Mouse (Mus musculus): Measurements from ENCODE around the gene Slc35g3. TPM values are rescaled to one million over a fixed set of nuclear protein-coding genes. Genes with fewer than 3 reads are reported as not detected.

Gene Slc35g3
- total RNA-seq, 2 experiments from 2014 or later, result not detected

DNA sequence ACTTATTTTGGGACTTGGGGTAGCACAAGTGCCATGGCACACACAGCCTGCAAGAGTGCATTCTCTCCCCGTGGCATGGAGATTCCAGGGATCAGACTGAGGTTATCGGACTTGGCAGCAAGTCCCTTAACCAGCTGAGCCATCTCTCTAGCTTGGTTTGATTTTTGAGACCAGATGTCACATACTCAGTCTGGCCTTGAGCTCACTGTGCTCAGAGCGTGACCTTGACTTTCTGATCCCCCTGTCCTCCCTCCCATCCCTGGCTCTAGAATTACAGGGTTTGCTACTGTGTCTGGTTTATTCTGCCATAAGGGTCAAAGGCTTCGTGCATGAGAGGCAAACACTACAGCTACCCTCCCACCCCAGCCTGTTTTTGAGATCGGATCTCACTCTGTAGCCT lies 27.7 kb upstream of the Slc35g3 start:
- ATAC-seq (replicated peaks; ENCODE audit: poor library complexity, severe bottlenecking), result no peak

DNA sequence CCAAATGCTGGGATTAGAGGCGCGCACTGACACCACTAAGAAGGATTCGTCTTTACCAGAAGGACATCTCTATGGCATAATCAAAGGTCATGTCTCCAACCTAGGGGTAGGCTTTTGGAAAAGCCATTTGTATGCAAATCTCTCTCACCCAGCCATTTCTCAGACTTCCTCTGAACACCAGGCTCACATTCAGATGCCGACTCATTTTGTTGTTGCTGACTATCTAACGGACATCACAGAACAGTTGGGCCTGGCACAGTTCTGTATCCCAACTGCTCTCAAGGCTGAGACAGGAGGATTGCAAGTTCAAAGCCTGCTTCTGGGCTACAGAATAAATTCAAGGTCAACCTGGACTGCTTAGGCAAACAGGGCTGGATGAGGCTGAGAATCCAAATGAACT lies 25.5 kb upstream of the Slc35g3 start:
- ATAC-seq (replicated peaks; ENCODE audit: poor library complexity, severe bottlenecking), result no peak

DNA sequence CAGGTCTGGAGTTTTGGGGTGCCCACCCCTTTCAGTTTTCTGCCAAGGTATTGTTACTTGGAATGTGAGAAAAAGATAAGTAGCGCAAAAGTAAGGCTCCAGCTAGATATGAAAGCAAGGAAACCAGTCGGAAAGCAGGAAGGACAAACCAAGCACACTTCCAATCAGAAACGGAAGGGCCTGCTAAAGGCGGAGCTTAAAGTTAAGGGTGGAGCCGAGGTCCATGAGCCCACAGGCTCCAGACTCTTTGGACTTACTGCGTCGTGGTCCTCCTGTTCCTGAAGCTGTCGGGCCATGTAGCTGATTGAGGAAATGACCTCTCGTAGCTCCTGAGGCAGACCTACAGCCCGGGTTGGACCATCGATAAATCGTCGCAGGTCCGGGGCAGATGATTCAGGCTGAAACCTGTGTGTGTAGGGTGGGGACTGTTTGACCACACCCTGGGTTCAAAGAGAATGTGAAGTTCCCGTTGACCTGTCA lies 23.1 kb upstream of the Slc35g3 start:
- ATAC-seq (replicated peaks; ENCODE audit: poor library complexity, severe bottlenecking), result peak; percentile 90

- no peak for ATAC-seq (replicated peaks; ENCODE audit: poor library complexity, severe bottlenecking)
These were observed 20.1 kb upstream of the Slc35g3 start for GRCm38 (mm10) chr11:69781828-69782227.

GRCm38 (mm10) chr11:69778985-69779384 lies 17.2 kb upstream of the Slc35g3 start:
- no peak for ATAC-seq (replicated peaks; ENCODE audit: poor library complexity, severe bottlenecking)

DNA sequence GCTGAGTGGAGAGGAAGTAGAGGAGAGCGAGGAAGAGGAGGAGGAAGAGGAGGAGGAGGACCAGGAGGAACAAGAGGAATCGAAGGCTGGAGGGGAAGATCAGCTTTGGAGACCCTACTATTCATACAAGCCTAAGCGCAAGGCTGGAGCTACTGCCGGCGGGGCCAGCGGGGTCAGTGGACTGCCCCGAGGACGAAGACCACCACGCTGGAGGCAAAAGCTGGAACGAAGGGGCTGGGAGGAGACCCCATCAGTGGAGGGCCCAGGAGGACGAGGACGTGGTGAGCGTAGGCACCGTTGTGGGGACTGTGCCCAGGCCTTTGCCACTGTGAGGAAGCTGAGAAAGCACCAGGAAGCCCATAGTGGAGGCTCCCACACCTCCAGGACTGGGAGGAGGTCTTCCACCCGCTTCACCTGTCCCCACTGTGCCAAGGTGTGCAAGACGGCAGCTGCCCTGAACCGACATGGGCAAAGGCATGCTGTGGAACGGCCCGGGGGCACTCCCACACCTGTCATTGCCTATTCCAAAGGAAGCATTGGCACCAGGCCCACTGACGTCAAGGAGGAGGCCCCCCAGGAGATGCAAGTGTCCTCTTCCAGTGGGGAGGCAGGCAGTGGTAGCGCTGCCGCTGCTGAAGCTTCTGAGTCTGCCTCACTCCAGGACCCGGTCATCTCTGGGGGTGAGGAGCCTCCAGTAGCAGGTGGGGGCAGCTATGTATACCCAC lies 16.7 kb upstream of the Slc35g3 start:
- no peak for ATAC-seq (replicated peaks; ENCODE audit: poor library complexity, severe bottlenecking)

DNA sequence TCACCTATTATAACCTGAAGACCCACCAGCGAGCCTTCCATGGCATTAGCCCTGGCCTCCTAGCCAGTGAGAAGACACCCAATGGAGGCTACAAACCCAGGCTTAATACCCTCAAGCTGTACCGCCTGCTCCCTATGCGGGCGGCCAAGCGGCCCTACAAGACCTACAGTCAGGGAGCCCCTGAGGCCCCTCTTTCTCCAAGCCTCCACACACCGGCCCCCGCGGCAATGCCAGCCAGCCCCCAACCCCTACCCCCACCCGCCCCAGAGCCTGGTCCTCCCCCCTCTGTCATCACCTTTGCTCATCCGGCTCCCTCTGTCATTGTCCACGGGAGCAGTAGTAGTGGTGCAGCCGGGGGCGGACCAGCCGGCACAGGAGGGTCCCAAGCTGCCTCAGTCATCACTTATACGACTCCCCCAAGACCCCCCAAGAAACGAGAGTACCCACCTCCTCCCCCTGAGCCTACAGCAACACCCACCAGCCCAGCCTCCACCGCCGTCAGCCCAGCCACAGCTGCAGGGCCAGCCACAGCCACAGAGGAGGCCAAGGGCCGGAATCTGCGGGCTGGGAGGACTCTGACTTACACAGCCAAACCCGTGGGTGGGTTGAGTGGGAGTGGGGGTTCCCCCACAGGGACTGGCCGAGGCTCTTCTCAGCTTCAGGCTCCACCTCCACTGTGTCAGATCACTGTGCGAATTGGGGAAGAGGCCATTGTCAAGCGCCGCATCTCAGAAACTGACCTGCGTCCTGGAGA lies 15.9 kb upstream of the Slc35g3 start:
- ATAC-seq (replicated peaks; ENCODE audit: poor library complexity, severe bottlenecking), result peak; percentile 67

- ATAC-seq (replicated peaks; ENCODE audit: poor library complexity, severe bottlenecking), result no peak
These were observed 14.7 kb upstream of the Slc35g3 start for GRCm38 (mm10) chr11:69776488-69776887.

DNA sequence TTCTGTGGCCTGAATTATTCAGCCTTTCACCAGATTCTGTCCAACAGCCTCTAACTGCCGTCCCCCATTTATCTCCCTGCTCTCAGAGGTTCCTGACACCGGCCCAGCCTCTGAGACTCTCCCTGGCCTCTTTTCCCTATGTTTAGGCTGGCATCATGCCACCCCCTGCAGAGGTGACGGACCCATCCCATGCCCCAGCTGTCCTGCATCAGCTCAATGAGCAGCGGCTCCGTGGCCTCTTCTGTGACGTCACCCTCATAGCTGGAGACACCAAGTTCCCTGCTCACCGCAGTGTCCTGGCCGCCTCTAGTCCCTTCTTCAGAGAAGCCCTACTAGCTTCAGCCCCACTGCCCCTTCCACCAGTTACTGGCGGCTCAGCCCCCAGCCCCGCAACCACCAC lies 13.9 kb upstream of the Slc35g3 start:
- no peak for ATAC-seq (replicated peaks; ENCODE audit: poor library complexity, severe bottlenecking)

DNA sequence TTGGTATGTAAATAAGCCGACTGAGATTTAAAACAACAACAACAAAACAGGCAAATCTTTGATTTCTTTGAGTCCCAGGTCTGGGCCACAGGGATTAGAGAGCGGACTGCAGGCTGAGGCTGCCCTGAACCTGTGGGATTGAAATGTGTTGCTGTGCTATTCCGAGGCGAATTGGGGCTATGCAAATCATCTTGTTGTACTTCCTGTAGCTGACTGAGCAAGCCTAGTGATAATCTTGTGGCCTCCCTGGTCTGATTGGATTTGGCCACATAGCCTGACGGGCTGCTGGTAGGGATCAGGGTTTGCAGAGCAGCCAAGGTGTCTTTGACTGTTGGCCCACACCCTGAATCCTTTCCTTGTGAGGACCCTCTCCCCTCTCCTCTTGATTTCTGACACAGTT lies 13.2 kb upstream of the Slc35g3 start:
- ATAC-seq (replicated peaks; ENCODE audit: poor library complexity, severe bottlenecking), result no peak

GRCm38 (mm10) chr11:69767625-69767909 lies 5.8 kb upstream of the Slc35g3 start:
- ATAC-seq (replicated peaks; ENCODE audit: poor library complexity, severe bottlenecking), result no peak

DNA sequence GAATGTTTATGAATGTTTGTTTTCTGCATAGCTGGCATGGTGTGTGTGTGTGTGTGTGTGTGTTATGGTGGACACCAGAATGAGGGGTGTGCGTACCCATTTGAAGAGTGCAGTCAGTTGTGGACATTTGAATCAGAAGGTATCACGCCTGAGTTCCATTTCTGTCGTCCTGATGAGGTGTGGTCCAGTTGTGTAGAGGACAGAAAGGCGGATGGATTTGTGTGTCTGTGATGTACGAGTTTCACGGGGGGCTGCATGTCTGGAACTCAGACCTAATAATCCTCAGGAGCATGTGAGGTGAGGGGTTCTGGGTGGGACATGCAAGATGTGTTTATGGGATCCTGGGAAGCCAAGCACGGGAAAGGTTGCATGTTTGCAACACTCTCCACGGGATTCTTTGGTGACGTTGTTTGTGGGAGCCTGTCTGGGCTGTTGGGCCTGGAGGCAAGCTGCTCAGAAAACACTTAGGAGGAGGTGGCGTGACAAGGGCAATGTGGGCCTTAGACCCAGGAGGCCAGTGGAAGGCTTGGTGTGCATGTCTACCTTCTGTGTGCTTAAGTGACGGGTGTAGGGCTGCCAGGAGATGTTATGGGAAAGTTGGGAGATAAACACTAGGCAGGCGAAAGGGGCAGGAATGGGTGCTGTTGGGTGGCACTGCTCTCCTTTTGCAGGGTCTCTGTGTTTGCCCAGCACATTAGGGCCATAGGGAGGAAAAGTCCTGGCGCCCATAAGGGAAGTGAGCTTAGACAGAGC lies 5.3 kb upstream of the Slc35g3 start:
- no peak for ATAC-seq (replicated peaks; ENCODE audit: poor library complexity, severe bottlenecking)

GRCm38 (mm10) chr11:69766126-69766609 lies 4.4 kb upstream of the Slc35g3 start:
- ATAC-seq (replicated peaks; ENCODE audit: poor library complexity, severe bottlenecking), result peak; percentile 72

GRCm38 (mm10) chr11:69765221-69766125 lies 3.7 kb upstream of the Slc35g3 start, which contains the start of gene Zbtb4:
Gene Zbtb4, plus strand, starts transcription at chr11:69765912.
- ATAC-seq (replicated peaks; ENCODE audit: poor library complexity, severe bottlenecking), result peak; percentile 40; the same call in 1 of the 2 replicates

DNA sequence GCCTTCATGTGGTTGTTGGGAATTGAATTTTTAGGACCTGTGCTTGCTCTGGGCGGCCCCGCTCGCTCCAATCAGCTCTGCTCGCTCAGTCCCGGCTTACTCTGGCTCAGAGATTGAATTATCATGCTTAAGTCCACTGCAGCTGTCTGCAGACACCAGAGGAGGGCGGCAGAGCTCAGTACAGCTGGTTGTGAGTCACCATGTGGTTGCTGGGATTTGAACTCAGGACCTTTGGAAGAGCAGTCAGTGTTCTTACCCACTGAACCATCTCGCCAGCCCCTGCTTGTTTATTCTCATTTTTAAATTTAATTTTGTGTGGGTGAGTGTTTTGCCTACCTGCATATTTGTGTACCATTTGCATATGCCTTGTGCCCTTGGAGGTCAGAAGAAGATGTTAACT lies 1.8 kb upstream of the Slc35g3 start:
- no peak for ATAC-seq (replicated peaks; ENCODE audit: poor library complexity, severe bottlenecking)

- no peak for ATAC-seq (replicated peaks; ENCODE audit: poor library complexity, severe bottlenecking)
These were observed 917 bp downstream of the Slc35g3 start for GRCm38 (mm10) chr11:69760901-69761200.

- ATAC-seq (replicated peaks; ENCODE audit: poor library complexity, severe bottlenecking), result no peak
These were observed 1.4 kb downstream of the Slc35g3 start for GRCm38 (mm10) chr11:69760160-69760900.

GRCm38 (mm10) chr11:69758971-69759721 lies 2.6 kb downstream of the Slc35g3 start:
- peak; percentile 59 for ATAC-seq (replicated peaks; ENCODE audit: poor library complexity, severe bottlenecking)

DNA sequence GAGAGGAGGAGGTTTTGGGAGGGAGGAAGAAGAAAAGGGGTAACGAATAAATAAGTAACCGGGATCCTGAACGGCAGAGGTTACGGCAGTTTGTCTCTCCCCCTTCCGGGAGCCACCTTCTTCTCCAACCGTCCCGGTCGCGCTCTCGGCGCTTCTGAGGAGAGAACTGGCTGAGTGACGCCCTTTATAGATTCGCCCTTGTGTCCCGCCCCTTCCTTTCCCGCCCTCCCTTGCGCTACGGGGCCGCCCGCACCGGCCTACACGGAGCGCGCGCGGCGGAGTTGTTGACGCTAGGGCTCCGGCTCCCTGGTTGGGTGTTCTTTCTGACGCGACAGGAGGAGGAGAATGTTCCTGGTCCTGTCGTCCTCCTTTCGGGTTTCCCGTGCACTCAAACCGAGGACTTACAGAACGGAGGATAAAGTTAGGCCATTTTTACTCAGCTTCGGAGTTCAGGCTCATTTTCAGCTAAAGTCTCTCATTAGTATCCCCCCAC lies 3.2 kb downstream of the Slc35g3 start, which contains the start of gene Polr2a:
Gene Polr2a, minus strand, starts transcription at position 160 of the 493 bp plus-strand sequence.
- ATAC-seq (replicated peaks; ENCODE audit: poor library complexity, severe bottlenecking), result peak; percentile 75

Measured in granulocyte monocyte progenitor cell, adult 5-6 weeks (primary cell).